Mouse (Mus musculus) myocyte (in vitro differentiated cells): ENCODE data around the gene Slc25a54. TPM values are rescaled to one million over a fixed set of nuclear protein-coding genes. Genes with fewer than 3 reads are reported as not detected.

ENCODE experiments used
- H3K27me3 ChIP-seq: one replicate; pipeline ENCODE4 v1.6.1; 2011; ENCODE audit not compliant: control insufficient read depth, insufficient read depth, insufficient read length
- H3K36me3 ChIP-seq: one replicate; pipeline ENCODE4 v1.6.1; 2011; ENCODE audit not compliant: control insufficient read depth, insufficient read depth
- H3K4me2 ChIP-seq: one replicate; pipeline ENCODE4 v1.6.1; 2011; ENCODE audit warnings: low read depth, control low read depth
- H3K4me3 ChIP-seq: one replicate; pipeline ENCODE4 v1.5.1; 2011; ENCODE audit warnings: mild to moderate bottlenecking, control low read depth, moderate library complexity
- H3K79me2 ChIP-seq: one replicate; pipeline ENCODE4 v1.6.1; 2011; ENCODE audit not compliant: control insufficient read depth, insufficient read depth
- H3ac ChIP-seq: one replicate; pipeline ENCODE4 v1.6.1; 2011; ENCODE audit not compliant: control insufficient read depth, insufficient read length
- CEBPB ChIP-seq: IDR thresholded peaks from 2 replicates; pipeline ENCODE4 v1.6.1; 2011; ENCODE audit warnings: mild to moderate bottlenecking, moderate library complexity; ENCODE audit not compliant: poor library complexity, insufficient read depth, severe bottlenecking
- E2F4 ChIP-seq: IDR thresholded peaks from one replicate; pipeline ENCODE4 v1.6.1; 2011; ENCODE audit warnings: mild to moderate bottlenecking, control low read depth, moderate library complexity; ENCODE audit not compliant: insufficient read depth
- MAX ChIP-seq: IDR thresholded peaks from one replicate; pipeline ENCODE4 v1.6.1; 2011; ENCODE audit warnings: low read depth, mild to moderate bottlenecking, control low read depth
- MYOD1 ChIP-seq, 3 experiments: IDR thresholded peaks; one replicate each; pipeline ENCODE4 v1.6.1; 2011; ENCODE audit warnings: control low read depth in 2 of 3, low read depth in 2 of 3, mild to moderate bottlenecking in 2 of 3, moderate library complexity in 1 of 3; ENCODE audit not compliant: insufficient read length in 2 of 3, control insufficient read depth in 1 of 3
- MYOG ChIP-seq, 3 experiments: IDR thresholded peaks; one replicate each; pipeline ENCODE4 v1.6.1; 2011; ENCODE audit warnings: control low read depth in 2 of 3, low read depth in 2 of 3, mild to moderate bottlenecking in 2 of 3; ENCODE audit not compliant: insufficient read length in 2 of 3, control insufficient read depth in 1 of 3, insufficient read depth in 1 of 3
- POLR2A ChIP-seq: IDR thresholded peaks from one replicate; pipeline ENCODE4 v1.6.1; 2011; ENCODE audit warnings: low read depth, mild to moderate bottlenecking, control low read depth, moderate library complexity; ENCODE audit not compliant: insufficient read length
- POLR2AphosphoS2 ChIP-seq: IDR thresholded peaks from one replicate; pipeline ENCODE4 v1.6.1; 2011; ENCODE audit warnings: low read depth, control low read depth; ENCODE audit not compliant: insufficient read length
- REST ChIP-seq: IDR thresholded peaks from one replicate; pipeline ENCODE4 v1.6.1; 2011; ENCODE audit warnings: mild to moderate bottlenecking, control low read depth, moderate library complexity; ENCODE audit not compliant: insufficient read depth, insufficient read length
- SRF ChIP-seq: IDR thresholded peaks from one replicate; pipeline ENCODE4 v1.6.1; 2011; ENCODE audit warnings: low read depth; ENCODE audit not compliant: control insufficient read depth, insufficient read length
- TCF12 ChIP-seq: IDR thresholded peaks from one replicate; pipeline ENCODE4 v1.6.1; 2011; ENCODE audit warnings: mild to moderate bottlenecking, control low read depth; ENCODE audit not compliant: poor library complexity, insufficient read depth, severe bottlenecking
- TCF3 ChIP-seq: IDR thresholded peaks from one replicate; pipeline ENCODE4 v1.6.1; 2011; ENCODE audit warnings: low read depth, control low read depth; ENCODE audit not compliant: insufficient read length
- USF1 ChIP-seq: IDR thresholded peaks from one replicate; pipeline ENCODE4 v1.6.1; 2011; ENCODE audit warnings: low read depth, mild to moderate bottlenecking, control low read depth, moderate library complexity
- polyA plus RNA-seq: library from polyadenylated mRNA; unstranded; fragments of >200 nt; fragmentation: generic; extraction: Trizol; gene quantifications from one replicate; pipeline ENCODE4 v1.2.1, GENCODE M21; 2012; ENCODE audit warnings: missing spikeins

Gene Slc25a54
- polyA plus RNA-seq, 1 experiment = 0.02 TPM

GRCm38 (mm10) chr3:109040908-109041307 is 39.4 kb upstream of the Slc25a54 start:
- TF ChIP-seq USF1 = no peak
- TF ChIP-seq TCF12 = no peak
- TF ChIP-seq E2F4 = no peak
- peak; percentile 51; the same call in 1 of the 2 replicates for TF ChIP-seq CEBPB
- TF ChIP-seq POLR2A = no peak
- TF ChIP-seq POLR2AphosphoS2 = no peak
- no peak for TF ChIP-seq SRF
- Histone ChIP-seq H3K36me3 (no peaks in the 10 kb centered on the region), H3K4me2 (no peak overlapping the region), H3K79me2 (no peaks in the 10 kb centered on the region), H3K4me3 (no peak overlapping the region), H3K27me3 (no peaks in the 10 kb centered on the region), H3ac (no peak overlapping the region)

GRCm38 (mm10) chr3:109043395-109043794 is 36.9 kb upstream of the Slc25a54 start:
- H3K36me3 ChIP-seq = no peaks in the 10 kb centered on the region
- no peaks in the 10 kb centered on the region for H3K79me2 ChIP-seq
- H3K4me3 ChIP-seq = no peak overlapping the region
- no peaks in the 10 kb centered on the region for H3K27me3 ChIP-seq
- H3ac ChIP-seq = no peak overlapping the region
- TF ChIP-seq REST (no peak), USF1 (no peak)
- H3K4me2 ChIP-seq = no peak overlapping the region

- TF ChIP-seq REST = no peak
- TF ChIP-seq POLR2A = no peak
- TF ChIP-seq TCF12 = no peak
- no peak for TF ChIP-seq CEBPB
- no peak for TF ChIP-seq MAX
- TF ChIP-seq MYOD1 (IDR thresholded peaks at IDR 0.05; ENCODE audit: control insufficient read depth in 1 of 3, insufficient read length in 2 of 3, low read depth in 2 of 3) = no peak
- TF ChIP-seq USF1 = no peak
- no peak for TF ChIP-seq E2F4
- TF ChIP-seq SRF = no peak
- no peak for TF ChIP-seq MYOG (IDR thresholded peaks at IDR 0.05; ENCODE audit: control insufficient read depth in 1 of 3, insufficient read depth in 1 of 3, insufficient read length in 2 of 3, low read depth in 2 of 3)
- no peak for TF ChIP-seq TCF3
- no peak for TF ChIP-seq POLR2AphosphoS2
- H3K4me2 ChIP-seq = no peak overlapping the region
- no peak overlapping the region for H3K4me3 ChIP-seq
- H3K79me2 ChIP-seq = no peaks in the 10 kb centered on the region
- H3K27me3 ChIP-seq = no peaks in the 10 kb centered on the region
- no peak overlapping the region for H3ac ChIP-seq
- H3K36me3 ChIP-seq = no peaks in the 10 kb centered on the region
Observed at GRCm38 (mm10) chr3:109046428-109046827, 33.8 kb upstream of the Slc25a54 start.

GRCm38 (mm10) chr3:109047707-109048283 is 32.5 kb upstream of the Slc25a54 start:
- no peak overlapping the region for H3K4me2 ChIP-seq
- TF ChIP-seq POLR2A (no peak), SRF (no peak), MYOD1 (IDR thresholded peaks at IDR 0.05; ENCODE audit: control insufficient read depth in 1 of 3, insufficient read length in 2 of 3, low read depth in 2 of 3) (no peak), TCF3 (no peak), MAX (no peak), POLR2AphosphoS2 (no peak), MYOG (IDR thresholded peaks at IDR 0.05; ENCODE audit: control insufficient read depth in 1 of 3, insufficient read depth in 1 of 3, insufficient read length in 2 of 3, low read depth in 2 of 3) (no peak), USF1 (no peak), E2F4 (no peak)
- no peaks in the 10 kb centered on the region for H3K79me2 ChIP-seq
- H3K4me3 ChIP-seq = no peak overlapping the region
- H3ac ChIP-seq = no peak overlapping the region
- no peaks in the 10 kb centered on the region for H3K36me3 ChIP-seq
- no peaks in the 10 kb centered on the region for H3K27me3 ChIP-seq

GRCm38 (mm10) chr3:109051056-109051945 is 29.0 kb upstream of the Slc25a54 start:
- Histone ChIP-seq H3K4me3 (no peak overlapping the region), H3K4me2 (peak overlapping the region; percentile 2), H3ac (no peak overlapping the region), H3K27me3 (no peaks in the 10 kb centered on the region), H3K79me2 (no peaks in the 10 kb centered on the region), H3K36me3 (no peaks in the 10 kb centered on the region)
- TF ChIP-seq MYOD1 (IDR thresholded peaks at IDR 0.05; ENCODE audit: control insufficient read depth in 1 of 3, insufficient read length in 2 of 3, low read depth in 2 of 3) (peak in 2 of 3 experiments; percentile 32 to 46), SRF (no peak), MYOG (IDR thresholded peaks at IDR 0.05; ENCODE audit: control insufficient read depth in 1 of 3, insufficient read depth in 1 of 3, insufficient read length in 2 of 3, low read depth in 2 of 3) (peak in 1 of 3 experiments; percentile 10)
